Mouse (Mus musculus) C2C12 (cell line): ENCODE results near the gene Ctnna2. TPM values are rescaled to one million over a fixed set of nuclear protein-coding genes. Genes with fewer than 3 reads are reported as not detected.

Experiments
- H3K27me3 ChIP-seq: one replicate; pipeline ENCODE4 v1.6.1; 2011; ENCODE audit not compliant: control insufficient read depth, insufficient read depth, insufficient read length
- H3K36me3 ChIP-seq: one replicate; pipeline ENCODE4 v1.6.1; 2011; ENCODE audit not compliant: control insufficient read depth, insufficient read depth
- H3K4me3 ChIP-seq: one replicate; pipeline ENCODE4 v1.5.1; 2011; ENCODE audit warnings: mild to moderate bottlenecking, control low read depth; ENCODE audit not compliant: poor library complexity, insufficient read depth, severe bottlenecking
- H3K79me2 ChIP-seq: one replicate; pipeline ENCODE4 v1.6.1; 2011; ENCODE audit not compliant: control insufficient read depth, insufficient read depth
- H3K79me3 ChIP-seq: one replicate; pipeline ENCODE4 v1.6.1; 2011; ENCODE audit warnings: low read depth, control low read depth
- H3ac ChIP-seq: one replicate; pipeline ENCODE3; 2011; ENCODE audit warnings: low read depth; ENCODE audit not compliant: control insufficient read depth, insufficient read length
- CEBPB ChIP-seq: IDR thresholded peaks from one replicate; pipeline ENCODE4 v1.6.1; 2011; ENCODE audit warnings: low read depth, mild to moderate bottlenecking, control low read depth, moderate library complexity
- CTCF ChIP-seq: IDR thresholded peaks from one replicate; pipeline ENCODE4 v1.5.1; 2011; ENCODE audit not compliant: control insufficient read depth, insufficient read depth, insufficient read length
- FOSL1 ChIP-seq: IDR thresholded peaks from one replicate; pipeline ENCODE4 v1.8.0; 2011; ENCODE audit warnings: mild to moderate bottlenecking, low read length; ENCODE audit not compliant: poor library complexity, insufficient read depth, severe bottlenecking
- MAX ChIP-seq: IDR thresholded peaks from one replicate; pipeline ENCODE4 v1.6.1; 2011; ENCODE audit warnings: mild to moderate bottlenecking, control low read depth
- MYOD1 ChIP-seq: IDR thresholded peaks from one replicate; pipeline ENCODE4 v1.6.1; 2011; ENCODE audit warnings: low read depth; ENCODE audit not compliant: control insufficient read depth, insufficient read length
- MYOG ChIP-seq: IDR thresholded peaks from one replicate; pipeline ENCODE4 v1.6.1; 2011; ENCODE audit not compliant: control insufficient read depth, insufficient read length; ENCODE audit errors: extremely low read depth
- USF1 ChIP-seq: IDR thresholded peaks from one replicate; pipeline ENCODE4 v1.6.1; 2011; ENCODE audit warnings: low read depth, mild to moderate bottlenecking, control low read depth, moderate library complexity
- polyA plus RNA-seq: library from polyadenylated mRNA; unstranded; fragments of >200 nt; fragmentation: generic; extraction: Trizol; gene quantifications from one replicate; pipeline ENCODE4 v1.2.1, GENCODE M21; 2012; ENCODE audit warnings: missing spikeins

The Ctnna2 gene
- polyA plus RNA-seq, 1 experiment, result not detected

- Histone ChIP-seq H3K79me3 (no peaks in the 10 kb centered on the region), H3K4me3 (no peak overlapping the region)
- TF ChIP-seq MYOG, result no peak
- no peak for TF ChIP-seq MAX
- no peak for TF ChIP-seq MYOD1
- TF ChIP-seq USF1, result no peak
- TF ChIP-seq FOSL1, result no peak
- no peak for TF ChIP-seq CEBPB
- TF ChIP-seq CTCF, result no peak
Observed at GRCm38 (mm10) chr6:77025066-77025465, 954.4 kb downstream of the Ctnna2 start.

GRCm38 (mm10) chr6:77013194-77013593 lies 966.3 kb downstream of the Ctnna2 start:
- no peak overlapping the region for H3K4me3 ChIP-seq
- TF ChIP-seq MYOD1, result no peak
- no peak for TF ChIP-seq USF1
- TF ChIP-seq CTCF, result no peak
- no peak for TF ChIP-seq MYOG
- no peak for TF ChIP-seq MAX
- TF ChIP-seq FOSL1, result no peak
- TF ChIP-seq CEBPB, result no peak
- no peak overlapping the region for H3ac ChIP-seq
- H3K27me3 ChIP-seq, result no peaks in the 10 kb centered on the region
- H3K79me2 ChIP-seq, result no peaks in the 10 kb centered on the region
- H3K79me3 ChIP-seq, result no peaks in the 10 kb centered on the region
- H3K36me3 ChIP-seq, result no peaks in the 10 kb centered on the region

More at GRCm38 (mm10) chr6:77025066-77025465, 954.4 kb downstream of the Ctnna2 start:
- Histone ChIP-seq H3K79me2 (no peaks in the 10 kb centered on the region), H3K27me3 (no peaks in the 10 kb centered on the region), H3K36me3 (no peaks in the 10 kb centered on the region), H3ac (no peak overlapping the region)

GRCm38 (mm10) chr6:77011001-77011400 lies 968.5 kb downstream of the Ctnna2 start:
- Histone ChIP-seq H3K36me3 (no peaks in the 10 kb centered on the region), H3K4me3 (no peak overlapping the region), H3K27me3 (no peaks in the 10 kb centered on the region), H3ac (no peak overlapping the region), H3K79me2 (no peaks in the 10 kb centered on the region), H3K79me3 (no peaks in the 10 kb centered on the region)
- TF ChIP-seq CTCF, result no peak
- no peak for TF ChIP-seq MYOD1
- TF ChIP-seq FOSL1, result no peak
- TF ChIP-seq CEBPB, result no peak
- TF ChIP-seq MAX, result no peak
- TF ChIP-seq USF1, result no peak
- TF ChIP-seq MYOG, result no peak

- H3K79me2 ChIP-seq, result no peaks in the 10 kb centered on the region
- no peaks in the 10 kb centered on the region for H3K36me3 ChIP-seq
- no peak overlapping the region for H3ac ChIP-seq
- TF ChIP-seq MYOD1 (no peak), MYOG (no peak), CTCF (no peak), CEBPB (no peak), MAX (no peak), USF1 (no peak), FOSL1 (no peak)
- H3K27me3 ChIP-seq, result no peaks in the 10 kb centered on the region
- H3K79me3 ChIP-seq, result no peaks in the 10 kb centered on the region
- no peak overlapping the region for H3K4me3 ChIP-seq
Observed at GRCm38 (mm10) chr6:76992128-76992527, 987.4 kb downstream of the Ctnna2 start.

- TF ChIP-seq CTCF (no peak), MYOD1 (no peak), MYOG (no peak), USF1 (no peak), MAX (no peak), CEBPB (no peak), FOSL1 (no peak)
- Histone ChIP-seq H3K27me3 (no peaks in the 10 kb centered on the region), H3K36me3 (no peaks in the 10 kb centered on the region), H3ac (no peak overlapping the region), H3K79me2 (no peaks in the 10 kb centered on the region), H3K4me3 (no peak overlapping the region), H3K79me3 (no peaks in the 10 kb centered on the region)
Observed at GRCm38 (mm10) chr6:76984773-76985172, 994.7 kb downstream of the Ctnna2 start.

- H3K79me2 ChIP-seq, result no peaks in the 10 kb centered on the region
- H3K4me3 ChIP-seq, result no peak overlapping the region
- H3K36me3 ChIP-seq, result no peaks in the 10 kb centered on the region
- no peak overlapping the region for H3ac ChIP-seq
- H3K27me3 ChIP-seq, result no peaks in the 10 kb centered on the region
- H3K79me3 ChIP-seq, result no peaks in the 10 kb centered on the region
- no peak for TF ChIP-seq MYOD1
- no peak for TF ChIP-seq MAX
- TF ChIP-seq CTCF, result no peak
- no peak for TF ChIP-seq MYOG
- no peak for TF ChIP-seq FOSL1
- TF ChIP-seq CEBPB, result no peak
- TF ChIP-seq USF1, result no peak
Observed at GRCm38 (mm10) chr6:76981651-76982050, 997.8 kb downstream of the Ctnna2 start.
